Mouse (Mus musculus) adrenal gland, adult (tissue): Measurements from ENCODE around the gene Cldn1.

Experiments used
- DNase-seq, 2 experiments: peaks; one replicate each; pipeline ENCODE4 v3.0.0; 2022 to 2023; ENCODE audit warnings: low spot score in 1 of 2; ENCODE audit not compliant: inconsistent age in 2 of 2

Gene Cldn1

GRCm38 (mm10) chr16:26309402-26309801 lies 62.2 kb downstream of the Cldn1 start:
- no peak for DNase-seq
